Mouse (Mus musculus) forebrain, postnatal 0 days (tissue): ENCODE data around the gene Gm20498. TPM values are rescaled to one million over a fixed set of nuclear protein-coding genes. Genes with fewer than 3 reads are reported as not detected.
A peak's percentile ranks its signal among the peaks of the same experiment; 100 is the strongest.
"Not testable (repeated sequence)": the region's sequence is repeated elsewhere in the genome, so short reads cannot be mapped to it uniquely, and the experiment has no call there.

Experiments
- ATAC-seq: fragments of 200-750 bp; cut with Nextera tagmentation; 2 replicates; pipeline ENCODE4 v1.8.0; 2017; ENCODE audit warnings: mild to moderate bottlenecking, moderate library complexity
- DNase-seq: peaks from one replicate; pipeline ENCODE4 v3.0.0-alpha.2; 2015
- H3K27ac ChIP-seq: fragments of 300-500 bp; sonication (generic); 2 replicates; pipeline ENCODE4 v1.5.1; 2014; ENCODE audit warnings: low read depth, mild to moderate bottlenecking, antibody characterized with exemption, low read length, moderate library complexity, mixed read lengths
- H3K27me3 ChIP-seq: fragments of 300-500 bp; sonication (generic); 2 replicates; pipeline ENCODE4 v1.6.1; 2014; ENCODE audit warnings: mild to moderate bottlenecking, low read length, mixed read lengths; ENCODE audit not compliant: insufficient read depth
- H3K36me3 ChIP-seq: fragments of 300-500 bp; sonication (generic); 2 replicates; pipeline ENCODE4 v1.6.1; 2014; ENCODE audit warnings: mild to moderate bottlenecking, moderate library complexity; ENCODE audit not compliant: insufficient read depth
- H3K4me1 ChIP-seq: fragments of 300-500 bp; sonication (generic); 2 replicates; pipeline ENCODE4 v1.6.1; 2014; ENCODE audit warnings: antibody characterized with exemption; ENCODE audit not compliant: insufficient read depth
- H3K4me2 ChIP-seq: fragments of 300-500 bp; sonication (generic); 2 replicates; pipeline ENCODE4 v1.6.1; 2014; ENCODE audit warnings: low read depth, mild to moderate bottlenecking, moderate library complexity
- H3K4me3 ChIP-seq: fragments of 300-500 bp; sonication (generic); 2 replicates; pipeline ENCODE4 v1.5.1; 2014; ENCODE audit warnings: low read depth, low read length, mixed read lengths
- H3K9ac ChIP-seq: fragments of 300-500 bp; sonication (generic); 2 replicates; pipeline ENCODE4 v1.6.1; 2014; ENCODE audit warnings: mild to moderate bottlenecking
- H3K9me3 ChIP-seq: fragments of 300-500 bp; sonication (generic); 2 replicates; pipeline ENCODE4 v1.6.1; 2016; ENCODE audit warnings: low read length
- CTCF ChIP-seq: sonication (generic); IDR thresholded peaks from 2 replicates; pipeline ENCODE4 v1.5.1; 2016; ENCODE audit warnings: antibody characterized with exemption, control low read depth, low read depth
- WGBS: fragments of 180-500 bp; shearing (Covaris S2); extraction: QIAGEN DNeasy Blood & Tissue Kit; methylation state at CpG from one replicate; pipeline ENCODE4 v1.1.7; 2014; 5-methylcytosine and 5-hydroxymethylcytosine counted together
- polyA plus RNA-seq: library from polyadenylated mRNA; unstranded; fragments of >200 nt; fragmentation: Nextera tagmentation; extraction: Ambion mirVana; gene quantifications from 2 replicates; pipeline ENCODE4 v1.2.1, GENCODE M21; 2015
- total RNA-seq: library from RNA; depleted of rRNA; stranded (reverse); fragments of >200 nt; gene quantifications from 2 replicates; pipeline ENCODE4 v1.2.3, GENCODE M21; 2014

The Gm20498 gene
- total and polyA plus RNA-seq, 2 experiments from 2014 or later, result 34.7 to 39.7 TPM

DNA sequence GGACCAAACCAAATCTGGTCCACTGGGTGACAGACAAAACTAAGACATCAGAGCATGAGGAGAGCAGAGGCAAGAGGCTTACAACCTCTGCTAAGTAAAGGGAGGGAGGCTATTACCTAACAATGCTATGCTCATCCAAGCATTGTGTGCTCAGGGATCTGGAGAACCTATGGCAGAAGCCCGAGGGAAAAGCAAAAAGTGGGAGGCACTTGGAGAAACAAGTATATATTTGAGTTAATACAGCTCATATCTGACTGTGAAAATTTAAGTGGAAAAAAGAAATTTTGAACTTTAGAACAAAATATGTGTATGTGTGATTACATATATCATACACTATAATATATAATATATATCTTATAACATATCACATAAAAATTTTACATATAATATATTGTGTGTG, 110.9 kb downstream of the Gm20498 start, which contains the start of gene Adam4:
Gene Adam4 (minus strand): TSS at position 101 of the 400 bp plus-strand sequence.
- no peaks in the 10 kb centered on the region for H3K27me3 ChIP-seq
- no peak for TF ChIP-seq CTCF
- DNase-seq (no peak), ATAC-seq (no peak)
- WGBS, result 87% methylated on average over 1 of the region's 1 CpGs
- H3K4me1 ChIP-seq, result no peaks in the 10 kb centered on the region
- H3K9me3 ChIP-seq, result 0 out of 2 replicates have a peak, but pooled peaks cover 3% of the 10 kb centered on the region
- no peak within 1 kb of the TSS for H3K4me3 ChIP-seq
- H3K9ac ChIP-seq, result no peak within 1 kb of the TSS
- H3K36me3 ChIP-seq, result no peaks in the 10 kb centered on the region; the same call in 1 of the 2 replicates
- no peak within 1 kb of the TSS for H3K27ac ChIP-seq
- no peak within 1 kb of the TSS for H3K4me2 ChIP-seq

DNA sequence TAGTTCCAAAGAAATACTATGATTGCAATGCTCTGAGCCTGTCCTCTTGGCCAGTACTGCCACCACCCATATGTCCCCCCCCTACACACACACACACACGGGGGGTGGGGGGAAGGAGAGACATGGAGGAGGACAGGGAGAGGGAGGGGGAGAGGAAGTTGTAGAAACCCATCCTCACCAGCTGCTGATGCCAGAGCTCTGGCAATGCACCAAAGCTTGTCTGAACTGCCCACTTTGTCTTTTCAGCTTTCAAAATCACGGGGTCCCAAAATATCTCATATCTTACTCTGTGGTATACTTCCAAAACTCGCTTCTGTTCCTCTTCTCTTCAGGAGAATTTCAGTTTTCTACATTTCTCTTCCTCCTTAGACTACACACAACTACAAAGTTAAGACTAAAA, 119.5 kb downstream of the Gm20498 start:
- no peak overlapping the region for H3K27ac ChIP-seq
- DNase-seq (no peak), ATAC-seq (no peak)
- no peak overlapping the region for H3K9ac ChIP-seq
- TF ChIP-seq CTCF, result no peak
- H3K4me2 ChIP-seq, result no peak overlapping the region
- H3K9me3 ChIP-seq, result no peaks in the 10 kb centered on the region
- no peaks in the 10 kb centered on the region for H3K27me3 ChIP-seq
- H3K4me3 ChIP-seq, result no peak overlapping the region
- WGBS, result 73% methylated on average over 3 of the region's 3 CpGs
- no peaks in the 10 kb centered on the region for H3K36me3 ChIP-seq
- no peaks in the 10 kb centered on the region for H3K4me1 ChIP-seq

DNA sequence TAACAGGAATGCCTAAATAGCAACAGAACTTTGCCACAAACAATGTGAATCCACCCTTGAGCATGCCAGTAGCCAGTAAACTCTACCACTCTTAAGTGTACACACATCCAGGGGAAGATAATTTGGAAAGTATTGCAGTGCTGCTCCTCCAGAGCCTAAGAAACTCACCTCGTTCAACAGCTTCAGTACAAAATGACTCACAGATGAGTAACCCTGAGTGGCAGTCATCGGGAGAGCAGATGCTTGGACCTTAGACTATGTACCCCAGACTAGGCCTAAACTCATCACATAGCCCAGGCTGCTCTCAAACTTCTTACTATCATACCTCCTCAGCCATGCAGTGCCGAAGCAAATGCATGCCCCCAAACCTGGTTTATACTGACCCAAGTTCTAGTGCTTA, 123.7 kb downstream of the Gm20498 start:
- TF ChIP-seq CTCF, result no peak
- Histone ChIP-seq H3K9ac (no peak overlapping the region), H3K4me1 (no peaks in the 10 kb centered on the region), H3K9me3 (no peaks in the 10 kb centered on the region), H3K27me3 (no peaks in the 10 kb centered on the region), H3K36me3 (no peaks in the 10 kb centered on the region), H3K4me2 (no peak overlapping the region), H3K4me3 (no peak overlapping the region), H3K27ac (no peak overlapping the region)
- WGBS, result 84% methylated on average over 3 of the region's 3 CpGs
- DNase-seq, result no peak
- no peak for ATAC-seq

DNA sequence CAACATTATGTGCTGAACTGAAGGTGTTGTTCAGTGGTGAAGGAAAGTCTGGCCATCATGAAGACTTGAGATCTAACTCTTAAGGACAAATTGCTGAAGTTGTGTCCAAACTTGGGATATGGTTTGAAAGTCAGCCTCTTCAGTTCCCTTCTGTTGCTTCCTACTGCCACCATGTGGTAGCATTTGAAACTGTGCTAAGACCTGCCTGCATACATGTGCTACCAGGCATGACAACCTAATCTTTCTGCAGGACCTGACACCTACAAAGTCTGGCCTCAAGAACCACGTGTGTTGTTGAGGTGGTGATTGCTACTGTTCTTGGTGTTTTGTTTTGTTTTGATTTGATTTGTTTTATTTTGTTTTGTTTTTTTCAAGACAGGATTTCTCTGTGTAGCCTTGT, 130.5 kb downstream of the Gm20498 start:
- Histone ChIP-seq H3K9me3 (no peaks in the 10 kb centered on the region), H3K36me3 (no peaks in the 10 kb centered on the region; the same call in 1 of the 2 replicates), H3K4me3 (no peak overlapping the region), H3K9ac (no peak overlapping the region), H3K27ac (no peak overlapping the region), H3K27me3 (no peaks in the 10 kb centered on the region), H3K4me2 (no peak overlapping the region), H3K4me1 (no peaks in the 10 kb centered on the region)
- TF ChIP-seq CTCF, result peak; percentile 98
- DNase-seq (peak; percentile 85), ATAC-seq (peak; percentile 69)
- WGBS, result 15% methylated on average over 1 of the region's 1 CpGs

DNA sequence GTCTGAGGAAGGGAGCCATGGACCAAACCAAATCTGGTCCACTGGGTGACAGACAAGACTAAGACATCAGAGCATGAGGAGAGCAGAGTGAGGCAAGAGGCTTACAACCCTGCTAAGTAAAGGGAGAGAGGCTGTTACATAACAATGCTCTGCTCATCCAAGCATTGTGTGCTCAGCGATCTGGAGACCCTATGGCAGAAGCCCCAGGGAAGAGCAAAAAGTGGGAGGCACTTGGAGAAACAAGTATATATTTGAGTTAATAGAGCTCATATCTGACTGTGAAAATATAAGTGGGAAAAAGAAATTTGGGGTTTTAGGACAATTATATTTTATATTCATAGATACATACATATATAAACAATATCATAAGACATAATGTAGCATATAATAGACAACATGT, 153.3 kb downstream of the Gm20498 start, which contains the start of gene Gm4787:
Gene Gm4787 (minus strand): TSS at position 101 of the 400 bp plus-strand sequence.
- H3K9ac ChIP-seq, ATAC-seq, H3K4me1 ChIP-seq, H3K36me3 ChIP-seq, H3K27ac ChIP-seq, H3K4me2 ChIP-seq, H3K9me3 ChIP-seq, H3K4me3 ChIP-seq, DNase-seq, H3K27me3 ChIP-seq: not testable (repeated sequence)
- WGBS, result 79% methylated on average over 1 of the region's 1 CpGs

DNA sequence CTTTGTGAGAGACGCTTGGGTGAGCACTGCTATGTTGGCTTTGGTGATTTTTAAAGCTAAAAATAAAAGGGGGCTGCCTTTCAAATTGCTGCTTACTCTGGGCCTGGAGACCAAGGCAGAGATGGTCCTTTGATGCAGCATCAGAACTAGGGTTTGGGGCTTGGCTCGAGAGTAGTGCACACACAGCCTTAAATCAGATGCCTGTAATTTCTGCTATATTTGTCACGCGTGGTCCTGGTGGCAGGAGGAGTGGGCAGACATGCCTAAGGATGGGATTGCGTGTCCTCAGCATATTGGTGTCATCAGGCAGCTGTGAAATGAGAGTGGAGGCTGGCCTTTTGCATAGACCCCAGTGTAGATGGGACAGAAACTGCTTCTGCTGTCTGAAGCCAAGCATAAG, 198.9 kb downstream of the Gm20498 start:
- no peak for TF ChIP-seq CTCF
- Histone ChIP-seq H3K9ac (peak overlapping the region; percentile 75; the same call in 1 of the 2 replicates), H3K4me1 (no peaks in the 10 kb centered on the region), H3K9me3 (no peaks in the 10 kb centered on the region), H3K36me3 (no peaks in the 10 kb centered on the region), H3K27me3 (0 out of 2 replicates have a peak, but pooled peaks cover 4% of the 10 kb centered on the region), H3K4me3 (peak overlapping the region; percentile 64), H3K27ac (no peak overlapping the region), H3K4me2 (peak overlapping the region; percentile 90)
- DNase-seq (no peak), ATAC-seq (no peak)
- WGBS, result 67% methylated on average over 5 of the region's 5 CpGs

DNA sequence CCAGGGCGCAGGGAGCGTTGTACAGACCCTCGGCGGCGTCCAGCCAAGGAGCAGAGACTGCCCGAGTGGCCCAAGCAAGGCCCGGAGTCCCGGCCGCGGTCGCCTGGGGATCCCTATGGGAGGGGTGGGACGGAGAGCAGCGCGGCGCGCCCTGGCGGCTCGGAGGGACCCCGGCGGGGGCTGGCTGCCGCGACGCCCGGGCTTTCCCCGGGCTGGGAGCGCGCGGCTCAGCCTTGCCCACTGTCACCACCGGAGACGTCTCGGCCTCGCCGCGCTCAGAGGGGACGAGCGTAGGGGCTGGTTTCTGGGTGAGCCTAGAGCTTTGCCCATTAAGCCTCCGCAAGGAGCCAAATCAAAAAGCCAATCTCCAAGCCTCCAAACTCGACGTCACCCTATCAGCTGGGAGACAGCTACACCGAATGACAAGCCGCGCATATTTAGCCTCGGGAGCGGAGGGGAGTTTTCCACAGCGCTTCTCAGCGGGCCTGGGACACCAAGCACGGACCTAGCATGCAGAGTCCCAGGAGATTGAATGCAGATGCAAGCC, 199.8 kb downstream of the Gm20498 start, which contains the start of gene Slc8a3:
Gene Slc8a3 (minus strand): TSS at position 306 of the 547 bp plus-strand sequence.
- H3K27me3 ChIP-seq, result 0 out of 2 replicates have a peak, but pooled peaks cover 4% of the 10 kb centered on the region
- H3K36me3 ChIP-seq, result no peaks in the 10 kb centered on the region
- H3K4me1 ChIP-seq, result no peaks in the 10 kb centered on the region
- peak within 1 kb of the TSS; percentile 82 for H3K27ac ChIP-seq
- H3K4me3 ChIP-seq, result peak within 1 kb of the TSS; percentile 64
- peak within 1 kb of the TSS; percentile 90 for H3K4me2 ChIP-seq
- H3K9ac ChIP-seq, result peak within 1 kb of the TSS; percentile 75
- H3K9me3 ChIP-seq, result no peaks in the 10 kb centered on the region
- TF ChIP-seq CTCF, result no peak
- WGBS, result 3% methylated on average over 47 of the region's 47 CpGs
- ATAC-seq (peak; percentile 84), DNase-seq (peak; percentile 85)
